Mouse (Mus musculus): ENCODE data around the gene Gstp1. TPM values are rescaled to one million over a fixed set of nuclear protein-coding genes. Genes with fewer than 3 reads are reported as not detected.

The Gstp1 gene
- polyA plus RNA-seq, 1 experiment: 863 TPM

DNA sequence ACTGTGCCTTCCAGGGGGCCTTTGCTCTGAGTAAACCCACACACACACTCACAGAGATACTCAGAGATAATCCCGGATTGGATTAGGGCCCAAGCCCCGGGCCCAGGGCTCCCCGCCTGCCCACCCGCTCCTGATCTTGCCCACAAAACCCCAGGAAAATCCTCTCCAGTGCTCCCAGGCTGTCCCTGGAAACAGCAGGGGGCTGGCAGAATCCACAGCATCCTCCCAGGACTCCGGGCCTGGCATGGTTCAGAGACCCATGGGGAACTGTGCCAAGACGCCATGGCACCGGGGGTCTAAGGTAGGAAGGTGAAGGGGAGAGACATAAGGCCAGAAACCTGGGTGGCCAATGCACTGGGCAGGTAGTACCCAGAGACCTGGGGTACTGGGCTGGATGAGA is 45.5 kb upstream of the Gstp1 start:
- no peaks in the 10 kb centered on the region for H3K27me3 ChIP-seq (ENCODE audit: control insufficient read depth, insufficient read depth, insufficient read length)
- H3K4me3 ChIP-seq (ENCODE audit: insufficient read depth, poor library complexity, severe bottlenecking): no peak overlapping the region
- no peak for TF ChIP-seq CTCF (IDR thresholded peaks at IDR 0.05; ENCODE audit: control insufficient read depth, insufficient read depth, insufficient read length)
- TF ChIP-seq CEBPB (IDR thresholded peaks at IDR 0.05; ENCODE audit: low read depth): no peak
- TF ChIP-seq USF1 (IDR thresholded peaks at IDR 0.05; ENCODE audit: low read depth): no peak
- no peak for TF ChIP-seq MYOG (IDR thresholded peaks at IDR 0.05; ENCODE audit: control insufficient read depth, extremely low read depth, insufficient read length)
- no peak for TF ChIP-seq FOSL1 (IDR thresholded peaks at IDR 0.05; ENCODE audit: insufficient read depth, low read length, poor library complexity, severe bottlenecking)
- TF ChIP-seq MAX (IDR thresholded peaks at IDR 0.05): no peak
- TF ChIP-seq MYOD1 (IDR thresholded peaks at IDR 0.05; ENCODE audit: control insufficient read depth, insufficient read length, low read depth): no peak
- no peaks in the 10 kb centered on the region for H3K79me3 ChIP-seq (ENCODE audit: low read depth)
- H3ac ChIP-seq (ENCODE audit: control insufficient read depth, insufficient read length, low read depth): no peak overlapping the region
- no peaks in the 10 kb centered on the region for H3K79me2 ChIP-seq (ENCODE audit: control insufficient read depth, insufficient read depth)
- H3K36me3 ChIP-seq (ENCODE audit: control insufficient read depth, insufficient read depth): no peaks in the 10 kb centered on the region

DNA sequence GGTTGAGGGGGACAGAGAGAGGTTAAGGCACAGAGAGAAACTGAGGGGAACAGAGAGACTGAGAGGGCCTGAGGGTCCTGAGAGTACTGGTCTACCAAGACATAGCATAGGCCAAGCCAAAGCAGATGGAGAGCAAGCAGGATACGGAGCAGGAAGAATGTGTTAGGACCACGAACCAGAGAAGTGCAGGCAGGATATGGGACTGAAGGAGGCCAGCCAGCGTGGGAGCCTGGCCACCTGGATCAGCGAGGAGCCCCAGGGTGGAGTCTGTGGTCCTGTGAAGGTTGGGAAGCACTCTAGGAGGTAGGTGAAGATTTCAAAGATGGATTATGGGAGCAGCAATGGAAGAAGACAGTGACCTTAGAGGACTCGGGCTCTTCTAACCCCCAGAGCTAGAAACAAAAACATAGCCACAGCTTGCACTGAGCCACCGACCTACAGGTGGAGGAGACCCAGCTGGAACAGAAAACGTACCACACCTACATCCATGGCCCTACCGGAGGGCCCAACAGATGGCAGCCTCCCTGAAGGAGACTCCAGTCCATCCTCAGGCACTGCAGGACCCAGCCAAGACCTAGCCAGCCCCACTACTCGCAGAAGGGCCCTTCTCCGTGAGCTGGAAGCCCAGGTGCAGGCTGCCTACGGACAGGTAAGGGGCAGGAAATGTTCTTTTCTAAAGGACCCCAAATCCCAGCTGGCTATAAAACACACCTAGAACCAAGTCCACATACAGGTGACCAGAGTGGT is 44.6 kb upstream of the Gstp1 start:
- Histone ChIP-seq H3K36me3 (ENCODE audit: control insufficient read depth, insufficient read depth) (no peaks in the 10 kb centered on the region), H3K79me2 (ENCODE audit: control insufficient read depth, insufficient read depth) (no peaks in the 10 kb centered on the region), H3K4me3 (ENCODE audit: insufficient read depth, poor library complexity, severe bottlenecking) (no peak overlapping the region), H3K27me3 (ENCODE audit: control insufficient read depth, insufficient read depth, insufficient read length) (no peaks in the 10 kb centered on the region), H3ac (ENCODE audit: control insufficient read depth, insufficient read length, low read depth) (no peak overlapping the region), H3K79me3 (ENCODE audit: low read depth) (no peaks in the 10 kb centered on the region)
- TF ChIP-seq CTCF (IDR thresholded peaks at IDR 0.05; ENCODE audit: control insufficient read depth, insufficient read depth, insufficient read length) (no peak), MAX (IDR thresholded peaks at IDR 0.05) (no peak), MYOG (IDR thresholded peaks at IDR 0.05; ENCODE audit: control insufficient read depth, extremely low read depth, insufficient read length) (no peak), FOSL1 (IDR thresholded peaks at IDR 0.05; ENCODE audit: insufficient read depth, low read length, poor library complexity, severe bottlenecking) (no peak), MYOD1 (IDR thresholded peaks at IDR 0.05; ENCODE audit: control insufficient read depth, insufficient read length, low read depth) (no peak), CEBPB (IDR thresholded peaks at IDR 0.05; ENCODE audit: low read depth) (no peak), USF1 (IDR thresholded peaks at IDR 0.05; ENCODE audit: low read depth) (no peak)

DNA sequence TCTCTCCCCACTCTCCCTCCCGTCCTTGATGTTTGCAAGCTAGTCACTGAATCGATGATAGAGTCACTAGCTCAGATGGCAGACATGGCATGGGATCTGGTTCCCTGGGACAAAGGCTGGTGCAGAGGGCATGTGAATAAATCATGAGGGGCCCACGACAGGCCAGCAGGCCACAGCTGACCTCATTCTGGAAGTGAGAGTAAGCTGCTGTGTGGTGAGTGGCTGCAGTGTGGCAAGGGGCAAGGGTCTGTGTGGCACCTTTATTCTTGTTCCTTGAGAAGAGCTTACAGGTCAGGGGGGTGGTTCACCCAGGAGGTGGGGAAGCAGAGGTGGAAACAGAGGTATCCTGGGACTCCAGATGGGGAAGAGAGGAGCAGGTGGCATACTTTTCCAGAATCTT is 43.6 kb upstream of the Gstp1 start, which contains the start of gene Cabp2:
TSS of gene Cabp2 (plus strand) at position 185 of the 400 bp plus-strand sequence.
- no peaks in the 10 kb centered on the region for H3K27me3 ChIP-seq (ENCODE audit: control insufficient read depth, insufficient read depth, insufficient read length)
- H3K36me3 ChIP-seq (ENCODE audit: control insufficient read depth, insufficient read depth): no peaks in the 10 kb centered on the region
- H3K4me3 ChIP-seq (ENCODE audit: insufficient read depth, poor library complexity, severe bottlenecking): no peak within 1 kb of the TSS
- no peak within 1 kb of the TSS for H3ac ChIP-seq (ENCODE audit: control insufficient read depth, insufficient read length, low read depth)
- H3K79me2 ChIP-seq (ENCODE audit: control insufficient read depth, insufficient read depth): no peaks in the 10 kb centered on the region
- TF ChIP-seq USF1 (IDR thresholded peaks at IDR 0.05; ENCODE audit: low read depth) (no peak), FOSL1 (IDR thresholded peaks at IDR 0.05; ENCODE audit: insufficient read depth, low read length, poor library complexity, severe bottlenecking) (no peak), MAX (IDR thresholded peaks at IDR 0.05) (no peak), CEBPB (IDR thresholded peaks at IDR 0.05; ENCODE audit: low read depth) (no peak), MYOG (IDR thresholded peaks at IDR 0.05; ENCODE audit: control insufficient read depth, extremely low read depth, insufficient read length) (no peak), CTCF (IDR thresholded peaks at IDR 0.05; ENCODE audit: control insufficient read depth, insufficient read depth, insufficient read length) (no peak), MYOD1 (IDR thresholded peaks at IDR 0.05; ENCODE audit: control insufficient read depth, insufficient read length, low read depth) (no peak)
- no peaks in the 10 kb centered on the region for H3K79me3 ChIP-seq (ENCODE audit: low read depth)

DNA sequence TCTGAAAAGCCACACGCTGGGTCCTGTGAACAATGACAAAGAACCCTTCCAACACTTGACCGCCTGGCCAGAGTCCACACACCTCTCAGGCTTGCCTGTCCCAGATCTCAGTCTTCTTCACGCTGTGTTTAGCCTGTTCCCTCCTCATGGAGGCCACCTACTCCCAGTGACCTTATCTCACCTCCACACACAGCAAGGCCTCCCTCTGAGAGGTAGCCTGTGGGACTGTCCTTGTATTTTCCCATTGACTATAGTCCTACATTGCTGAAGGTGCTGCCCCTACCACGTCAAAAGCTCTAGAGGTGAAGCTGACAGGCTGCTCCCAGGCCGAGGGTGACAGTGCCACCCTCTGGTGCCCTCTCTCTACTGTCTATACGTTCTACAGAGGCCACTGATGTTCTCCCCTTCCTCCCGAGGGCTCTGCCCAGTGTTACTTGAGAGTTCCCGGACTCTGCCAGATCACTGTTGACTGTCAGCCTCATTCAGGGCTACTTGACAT is 42.8 kb upstream of the Gstp1 start:
- Histone ChIP-seq H3K79me3 (ENCODE audit: low read depth) (no peaks in the 10 kb centered on the region), H3K79me2 (ENCODE audit: control insufficient read depth, insufficient read depth) (no peaks in the 10 kb centered on the region), H3ac (ENCODE audit: control insufficient read depth, insufficient read length, low read depth) (no peak overlapping the region), H3K36me3 (ENCODE audit: control insufficient read depth, insufficient read depth) (no peaks in the 10 kb centered on the region), H3K4me3 (ENCODE audit: insufficient read depth, poor library complexity, severe bottlenecking) (no peak overlapping the region), H3K27me3 (ENCODE audit: control insufficient read depth, insufficient read depth, insufficient read length) (no peaks in the 10 kb centered on the region)
- no peak for TF ChIP-seq CEBPB (IDR thresholded peaks at IDR 0.05; ENCODE audit: low read depth)
- no peak for TF ChIP-seq MAX (IDR thresholded peaks at IDR 0.05)
- no peak for TF ChIP-seq MYOD1 (IDR thresholded peaks at IDR 0.05; ENCODE audit: control insufficient read depth, insufficient read length, low read depth)
- no peak for TF ChIP-seq MYOG (IDR thresholded peaks at IDR 0.05; ENCODE audit: control insufficient read depth, extremely low read depth, insufficient read length)
- TF ChIP-seq CTCF (IDR thresholded peaks at IDR 0.05; ENCODE audit: control insufficient read depth, insufficient read depth, insufficient read length): no peak
- no peak for TF ChIP-seq USF1 (IDR thresholded peaks at IDR 0.05; ENCODE audit: low read depth)
- TF ChIP-seq FOSL1 (IDR thresholded peaks at IDR 0.05; ENCODE audit: insufficient read depth, low read length, poor library complexity, severe bottlenecking): no peak

DNA sequence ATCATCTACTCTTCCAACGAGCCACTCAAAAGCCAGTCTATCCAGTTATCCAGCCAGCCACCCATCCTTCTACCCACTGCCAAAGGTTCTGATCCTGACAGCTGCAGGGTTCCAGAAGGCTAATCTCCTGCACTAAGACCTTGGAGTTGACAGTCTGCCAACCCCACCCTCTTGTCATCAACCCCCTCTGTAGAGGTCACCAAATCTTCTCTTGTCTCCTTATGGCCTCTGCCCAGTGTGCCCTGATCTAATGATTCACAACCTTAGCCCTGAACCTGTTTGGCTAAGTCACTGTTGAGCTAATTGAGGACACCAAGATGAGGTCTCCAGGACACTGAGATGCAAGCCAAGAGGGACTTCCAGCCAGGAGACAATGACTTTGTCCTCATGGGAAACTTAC is 41.8 kb upstream of the Gstp1 start:
- TF ChIP-seq MAX (IDR thresholded peaks at IDR 0.05) (no peak), MYOD1 (IDR thresholded peaks at IDR 0.05; ENCODE audit: control insufficient read depth, insufficient read length, low read depth) (no peak), USF1 (IDR thresholded peaks at IDR 0.05; ENCODE audit: low read depth) (no peak), CEBPB (IDR thresholded peaks at IDR 0.05; ENCODE audit: low read depth) (no peak), CTCF (IDR thresholded peaks at IDR 0.05; ENCODE audit: control insufficient read depth, insufficient read depth, insufficient read length) (no peak), MYOG (IDR thresholded peaks at IDR 0.05; ENCODE audit: control insufficient read depth, extremely low read depth, insufficient read length) (no peak), FOSL1 (IDR thresholded peaks at IDR 0.05; ENCODE audit: insufficient read depth, low read length, poor library complexity, severe bottlenecking) (no peak)
- no peaks in the 10 kb centered on the region for H3K36me3 ChIP-seq (ENCODE audit: control insufficient read depth, insufficient read depth)
- no peak overlapping the region for H3K4me3 ChIP-seq (ENCODE audit: insufficient read depth, poor library complexity, severe bottlenecking)
- no peaks in the 10 kb centered on the region for H3K79me3 ChIP-seq (ENCODE audit: low read depth)
- no peaks in the 10 kb centered on the region for H3K79me2 ChIP-seq (ENCODE audit: control insufficient read depth, insufficient read depth)
- H3ac ChIP-seq (ENCODE audit: control insufficient read depth, insufficient read length, low read depth): no peak overlapping the region
- no peaks in the 10 kb centered on the region for H3K27me3 ChIP-seq (ENCODE audit: control insufficient read depth, insufficient read depth, insufficient read length)
